Mouse (Mus musculus) macrophage (primary cell): Measurements from ENCODE around the gene Cnot4. TPM values are rescaled to one million over a fixed set of nuclear protein-coding genes. Genes with fewer than 3 reads are reported as not detected.

Experiments
- H3K27ac ChIP-seq: fragments of 350-480 bp; formaldehyde crosslinking; 2 replicates; pipeline ENCODE4 v1.9.0; 2021
- H3K36me3 ChIP-seq: fragments of 350-480 bp; formaldehyde crosslinking; 2 replicates; pipeline ENCODE4 v1.9.0; 2021; ENCODE audit errors: inconsistent target
- H3K4me3 ChIP-seq: fragments of 350-480 bp; formaldehyde crosslinking; 2 replicates; pipeline ENCODE4 v1.9.0; 2021; ENCODE audit errors: inconsistent target
- H3K79me2 ChIP-seq: fragments of 350-480 bp; formaldehyde crosslinking; 2 replicates; pipeline ENCODE4 v1.9.0; 2021; ENCODE audit errors: inconsistent target
- WGBS: methylation state at CpG from one replicate; pipeline ENCODE4 v1.1.7; 2026; ENCODE audit warnings: inconsistent platforms; ENCODE audit not compliant: missing documents; 5-methylcytosine and 5-hydroxymethylcytosine counted together
- polyA plus RNA-seq: library from polyadenylated mRNA; stranded (reverse); fragments of 250-400 nt; gene quantifications from 3 replicates; pipeline ENCODE4 v1.2.4, GENCODE M21; 2018; ENCODE audit warnings: inconsistent platforms

Cnot4 gene
- polyA plus RNA-seq, 1 experiment from 2014 or later, result 41.6 TPM

GRCm38 (mm10) chr6:35010705-35011104, 122.8 kb downstream of the Cnot4 start:
- Histone ChIP-seq H3K36me3 (no peaks in the 10 kb centered on the region), H3K4me3 (no peak overlapping the region), H3K79me2 (no peaks in the 10 kb centered on the region), H3K27ac (no peak overlapping the region)
- 98% methylated on average over 5 of the region's 5 CpGs for WGBS

GRCm38 (mm10) chr6:35002261-35002669, 131.3 kb downstream of the Cnot4 start:
- Histone ChIP-seq H3K27ac (no peak overlapping the region), H3K36me3 (no peaks in the 10 kb centered on the region), H3K4me3 (no peak overlapping the region), H3K79me2 (no peaks in the 10 kb centered on the region)
- 88% methylated on average over 18 of the region's 18 CpGs for WGBS

GRCm38 (mm10) chr6:34999101-34999500, 134.4 kb downstream of the Cnot4 start:
- WGBS, result 70% methylated on average over 4 of the region's 4 CpGs
- no peaks in the 10 kb centered on the region for H3K79me2 ChIP-seq
- no peak overlapping the region for H3K4me3 ChIP-seq

GRCm38 (mm10) chr6:34996496-34996895, 137.0 kb downstream of the Cnot4 start:
- H3K79me2 ChIP-seq, result no peaks in the 10 kb centered on the region
- H3K4me3 ChIP-seq, result no peak overlapping the region
- WGBS, result 90% methylated on average over 4 of the region's 4 CpGs
- no peaks in the 10 kb centered on the region for H3K36me3 ChIP-seq
- H3K27ac ChIP-seq, result no peak overlapping the region

More at GRCm38 (mm10) chr6:34999101-34999500, 134.4 kb downstream of the Cnot4 start:
- Histone ChIP-seq H3K27ac (no peak overlapping the region), H3K36me3 (no peaks in the 10 kb centered on the region)

- H3K4me3 ChIP-seq, result peak overlapping the region; percentile 3; the same call in 1 of the 2 replicates
- no peaks in the 10 kb centered on the region for H3K36me3 ChIP-seq
- no peak overlapping the region for H3K27ac ChIP-seq
- WGBS, result 6% methylated on average over 13 of the region's 13 CpGs
- H3K79me2 ChIP-seq, result no peaks in the 10 kb centered on the region
These were observed 138.3 kb downstream of the Cnot4 start for GRCm38 (mm10) chr6:34995265-34995681.

GRCm38 (mm10) chr6:34994692-34995091, 138.8 kb downstream of the Cnot4 start:
- H3K4me3 ChIP-seq, result no peak overlapping the region; the same call in 1 of the 2 replicates
- H3K36me3 ChIP-seq, result no peaks in the 10 kb centered on the region
- no peaks in the 10 kb centered on the region for H3K79me2 ChIP-seq
- no peak overlapping the region for H3K27ac ChIP-seq
- WGBS, result 18% methylated on average over 5 of the region's 5 CpGs

GRCm38 (mm10) chr6:34989263-34989662, 144.3 kb downstream of the Cnot4 start:
- Histone ChIP-seq H3K4me3 (no peak overlapping the region), H3K79me2 (no peaks in the 10 kb centered on the region), H3K27ac (no peak overlapping the region), H3K36me3 (no peaks in the 10 kb centered on the region)
- WGBS, result 90% methylated on average over 6 of the region's 6 CpGs

GRCm38 (mm10) chr6:34988081-34988761, 145.3 kb downstream of the Cnot4 start, which contains the start of gene Slc23a4:
Gene Slc23a4 (minus strand): TSS chr6:34988404.
- 30% methylated on average over 20 of the region's 20 CpGs for WGBS
- no peak within 1 kb of the TSS for H3K4me3 ChIP-seq
- H3K27ac ChIP-seq, result no peak within 1 kb of the TSS
- H3K36me3 ChIP-seq, result no peaks in the 10 kb centered on the region
- H3K79me2 ChIP-seq, result no peaks in the 10 kb centered on the region

GRCm38 (mm10) chr6:34987085-34987645, 146.4 kb downstream of the Cnot4 start:
- H3K79me2 ChIP-seq, result no peaks in the 10 kb centered on the region
- 52% methylated on average over 12 of the region's 12 CpGs for WGBS
- no peak overlapping the region for H3K27ac ChIP-seq
- H3K4me3 ChIP-seq, result no peak overlapping the region
- no peaks in the 10 kb centered on the region for H3K36me3 ChIP-seq

GRCm38 (mm10) chr6:34980661-34981060, 152.9 kb downstream of the Cnot4 start:
- H3K36me3 ChIP-seq, result no peaks in the 10 kb centered on the region
- 85% methylated on average over 9 of the region's 9 CpGs for WGBS

GRCm38 (mm10) chr6:34979291-34979690, 154.2 kb downstream of the Cnot4 start:
- 78% methylated on average over 3 of the region's 3 CpGs for WGBS
- no peak overlapping the region for H3K4me3 ChIP-seq
- H3K79me2 ChIP-seq, result no peaks in the 10 kb centered on the region
- H3K27ac ChIP-seq, result no peak overlapping the region
- H3K36me3 ChIP-seq, result no peaks in the 10 kb centered on the region

More at GRCm38 (mm10) chr6:34980661-34981060, 152.9 kb downstream of the Cnot4 start:
- Histone ChIP-seq H3K79me2 (no peaks in the 10 kb centered on the region), H3K4me3 (no peak overlapping the region), H3K27ac (no peak overlapping the region)

Other genes with a start within 250 kb of the Cnot4 start
- gene Wdr91, start 222.8 kb downstream of the Cnot4 start, polyA plus RNA-seq, result 86.6 to 195 TPM (median 145 TPM) in 3 replicates
- gene Stra8, start 213.6 kb downstream of the Cnot4 start, polyA plus RNA-seq, result not detected in 3 replicates
- gene Slc23a4, start 145.3 kb downstream of the Cnot4 start, polyA plus RNA-seq, result 0.10 to 0.19 TPM in 2 of 3 replicates, not detected in the other
- 16.6 to 30.2 TPM (median 17.1 TPM) in 3 replicates for gene Nup205, start 43.7 kb upstream of the Cnot4 start, polyA plus RNA-seq
- not detected in 3 replicates for gene Slc13a4, start 174.4 kb upstream of the Cnot4 start, polyA plus RNA-seq
- not detected in 3 replicates for gene Fam180a, start 192.4 kb upstream of the Cnot4 start, polyA plus RNA-seq